Mouse (Mus musculus): ENCODE measurements around the gene Fam171b. TPM values are rescaled to one million over a fixed set of nuclear protein-coding genes. Genes with fewer than 3 reads are reported as not detected.

Gene Fam171b
- polyA plus RNA-seq, 1 experiment from 2014 or later, result 3.6 TPM

DNA sequence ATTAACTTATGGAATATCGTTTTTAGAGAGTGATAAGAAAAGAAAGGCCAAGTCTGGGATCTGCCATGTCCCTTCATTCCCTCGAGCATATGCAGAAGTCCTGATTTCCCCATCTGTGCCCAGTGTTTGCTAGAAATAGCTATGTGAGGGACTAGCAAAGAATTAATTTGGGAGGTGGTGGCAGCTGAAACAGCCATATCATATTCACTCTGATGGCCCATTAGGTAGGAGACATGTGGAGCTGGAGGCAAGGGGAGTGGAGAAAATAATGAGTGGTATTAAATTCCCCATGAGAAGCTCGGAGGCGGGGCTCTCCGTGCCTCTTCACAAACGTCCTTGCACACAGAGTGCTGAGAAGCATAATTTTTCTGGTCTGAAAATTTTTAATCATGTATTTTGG, 3.7 kb downstream of the Fam171b start:
- no peaks in the 10 kb centered on the region for H3K36me3 ChIP-seq (ENCODE audit: control insufficient read depth, insufficient read depth)
- no peak overlapping the region for H3K4me3 ChIP-seq (ENCODE audit: low read depth, low read length)
- H3K4me1 ChIP-seq (replicated peaks; ENCODE audit: control insufficient read depth, insufficient read depth, low read length), result no peaks in the 10 kb centered on the region
- no peaks in the 10 kb centered on the region for H3K9me3 ChIP-seq (ENCODE audit: control insufficient read depth)
- H3K27ac ChIP-seq (ENCODE audit: low read depth, low read length), result no peak overlapping the region
- no peak for TF ChIP-seq CTCF (IDR thresholded peaks at IDR 0.05; ENCODE audit: low read depth)
- H3K4me2 ChIP-seq (replicated peaks; ENCODE audit: low read depth), result no peak overlapping the region
- peaks cover 8% of the 10 kb centered on the region; the same call in 1 of the 2 replicates for H3K27me3 ChIP-seq (replicated peaks; ENCODE audit: control insufficient read depth, insufficient read depth, low read length)
- no peak for ATAC-seq
- H3K9ac ChIP-seq (ENCODE audit: low read depth, low read length), result no peak overlapping the region
- 81% methylated on average over 6 of the region's 6 CpGs for WGBS

GRCm38 (mm10) chr2:83825161-83825560, 12.7 kb downstream of the Fam171b start:
- no peak for TF ChIP-seq CTCF (IDR thresholded peaks at IDR 0.05; ENCODE audit: low read depth)
- no peak overlapping the region for H3K27ac ChIP-seq (ENCODE audit: low read depth, low read length)
- no peak overlapping the region for H3K4me2 ChIP-seq (replicated peaks; ENCODE audit: low read depth)
- no peaks in the 10 kb centered on the region for H3K4me1 ChIP-seq (replicated peaks; ENCODE audit: control insufficient read depth, insufficient read depth, low read length)
- H3K36me3 ChIP-seq (ENCODE audit: control insufficient read depth, insufficient read depth), result no peaks in the 10 kb centered on the region
- no peak overlapping the region for H3K4me3 ChIP-seq (ENCODE audit: low read depth, low read length)
- no peak for ATAC-seq
- H3K9ac ChIP-seq (ENCODE audit: low read depth, low read length), result no peak overlapping the region
- no peaks in the 10 kb centered on the region for H3K27me3 ChIP-seq (replicated peaks; ENCODE audit: control insufficient read depth, insufficient read depth, low read length)
- 58% methylated on average over 5 of the region's 5 CpGs for WGBS
- H3K9me3 ChIP-seq (ENCODE audit: control insufficient read depth), result no peaks in the 10 kb centered on the region

- Histone ChIP-seq H3K27ac (ENCODE audit: low read depth, low read length) (no peak overlapping the region), H3K27me3 (replicated peaks; ENCODE audit: control insufficient read depth, insufficient read depth, low read length) (no peaks in the 10 kb centered on the region), H3K9me3 (ENCODE audit: control insufficient read depth) (no peaks in the 10 kb centered on the region), H3K9ac (ENCODE audit: low read depth, low read length) (no peak overlapping the region), H3K4me3 (ENCODE audit: low read depth, low read length) (no peak overlapping the region), H3K4me2 (replicated peaks; ENCODE audit: low read depth) (no peak overlapping the region), H3K36me3 (ENCODE audit: control insufficient read depth, insufficient read depth) (no peaks in the 10 kb centered on the region), H3K4me1 (replicated peaks; ENCODE audit: control insufficient read depth, insufficient read depth, low read length) (no peaks in the 10 kb centered on the region)
- TF ChIP-seq CTCF (IDR thresholded peaks at IDR 0.05; ENCODE audit: low read depth), result no peak
- whole genome bisulfite sequencing, result 79% methylated on average over 3 of the region's 3 CpGs
- no peak for ATAC-seq
Observed at GRCm38 (mm10) chr2:83828895-83829539, 16.6 kb downstream of the Fam171b start.

GRCm38 (mm10) chr2:83832903-83833302, 20.5 kb downstream of the Fam171b start:
- Histone ChIP-seq H3K9ac (ENCODE audit: low read depth, low read length) (no peak overlapping the region), H3K9me3 (ENCODE audit: control insufficient read depth) (no peaks in the 10 kb centered on the region), H3K4me1 (replicated peaks; ENCODE audit: control insufficient read depth, insufficient read depth, low read length) (no peaks in the 10 kb centered on the region), H3K36me3 (ENCODE audit: control insufficient read depth, insufficient read depth) (no peaks in the 10 kb centered on the region), H3K4me2 (replicated peaks; ENCODE audit: low read depth) (no peak overlapping the region), H3K4me3 (ENCODE audit: low read depth, low read length) (no peak overlapping the region), H3K27me3 (replicated peaks; ENCODE audit: control insufficient read depth, insufficient read depth, low read length) (no peaks in the 10 kb centered on the region), H3K27ac (ENCODE audit: low read depth, low read length) (no peak overlapping the region)
- 72% methylated on average over 4 of the region's 4 CpGs for WGBS
- ATAC-seq, result no peak
- no peak for TF ChIP-seq CTCF (IDR thresholded peaks at IDR 0.05; ENCODE audit: low read depth)

- ATAC-seq, result no peak
- Histone ChIP-seq H3K27ac (ENCODE audit: low read depth, low read length) (no peak overlapping the region), H3K4me2 (replicated peaks; ENCODE audit: low read depth) (no peak overlapping the region), H3K27me3 (replicated peaks; ENCODE audit: control insufficient read depth, insufficient read depth, low read length) (no peaks in the 10 kb centered on the region), H3K9me3 (ENCODE audit: control insufficient read depth) (no peaks in the 10 kb centered on the region), H3K9ac (ENCODE audit: low read depth, low read length) (no peak overlapping the region), H3K36me3 (ENCODE audit: control insufficient read depth, insufficient read depth) (no peaks in the 10 kb centered on the region), H3K4me3 (ENCODE audit: low read depth, low read length) (no peak overlapping the region), H3K4me1 (replicated peaks; ENCODE audit: control insufficient read depth, insufficient read depth, low read length) (no peaks in the 10 kb centered on the region)
- WGBS, result 80% methylated on average over 10 of the region's 10 CpGs
- no peak for TF ChIP-seq CTCF (IDR thresholded peaks at IDR 0.05; ENCODE audit: low read depth)
Observed at GRCm38 (mm10) chr2:83835313-83836070, 23.1 kb downstream of the Fam171b start.

DNA sequence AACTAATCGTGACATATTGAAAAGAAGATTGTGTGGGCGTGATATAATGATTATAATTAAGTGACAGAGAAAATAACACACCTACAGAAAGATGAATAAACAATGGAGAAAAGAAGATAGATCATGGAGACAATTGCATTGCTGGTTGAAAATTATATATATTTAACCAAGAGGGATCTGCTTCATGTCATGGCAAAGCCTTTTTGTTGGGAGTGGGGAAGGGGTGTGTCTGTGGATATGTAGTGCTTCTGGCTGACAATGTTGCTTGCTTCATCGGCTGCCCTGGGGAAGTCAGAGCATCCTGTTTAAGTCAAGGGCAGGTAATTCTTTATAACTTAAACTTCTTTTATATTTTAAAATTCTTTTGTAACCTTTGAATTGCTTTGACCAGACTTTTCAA, 36.1 kb downstream of the Fam171b start:
- Histone ChIP-seq H3K9me3 (ENCODE audit: control insufficient read depth) (no peaks in the 10 kb centered on the region), H3K27me3 (replicated peaks; ENCODE audit: control insufficient read depth, insufficient read depth, low read length) (no peaks in the 10 kb centered on the region), H3K9ac (ENCODE audit: low read depth, low read length) (no peak overlapping the region), H3K27ac (ENCODE audit: low read depth, low read length) (no peak overlapping the region), H3K4me1 (replicated peaks; ENCODE audit: control insufficient read depth, insufficient read depth, low read length) (no peaks in the 10 kb centered on the region), H3K36me3 (ENCODE audit: control insufficient read depth, insufficient read depth) (no peaks in the 10 kb centered on the region), H3K4me3 (ENCODE audit: low read depth, low read length) (no peak overlapping the region), H3K4me2 (replicated peaks; ENCODE audit: low read depth) (no peak overlapping the region)
- WGBS, result 57% methylated on average over 3 of the region's 3 CpGs
- ATAC-seq, result no peak
- TF ChIP-seq CTCF (IDR thresholded peaks at IDR 0.05; ENCODE audit: low read depth), result no peak

Data from intestine, postnatal 0 days (tissue).